Mouse (Mus musculus) gastrocnemius, postnatal 4 days (tissue): ENCODE data around the gene Hist1h4j. TPM values are rescaled to one million over a fixed set of nuclear protein-coding genes. Genes with fewer than 3 reads are reported as not detected.
"Not testable (repeated sequence)": the region's sequence is repeated elsewhere in the genome, so short reads cannot be mapped to it uniquely, and the experiment has no call there.

Experiments
- DNase-seq, 2 experiments: peaks; one replicate each; pipeline ENCODE4 v3.0.0; 2021 to 2022; ENCODE audit warnings: low spot score in 2 of 2, mixed read lengths in 2 of 2
- microRNA-seq: library from miRNA; unstranded; fragments of <30 nt; microRNA quantifications from one replicate; pipeline ENCODE4 v1.2.0, GENCODE M21; 2021
- total RNA-seq, 2 experiments: library from RNA; stranded (reverse); gene quantifications; 2 replicates each; pipeline ENCODE4 v1.2.3; 2021

Hist1h4j gene
- total RNA-seq, 2 experiments from 2014 or later = 70.8 to 87.9 TPM

- peak in 1 of 2 experiments; percentile 58 for DNase-seq
Observed at GRCm38 (mm10) chr13:21779767-21780731, 45.2 kb downstream of the Hist1h4j start, which contains the start of gene Hist1h1b. Gene Hist1h1b, minus strand, starts transcription at chr13:21780625.

- no peak for DNase-seq
Observed at GRCm38 (mm10) chr13:21781021-21781555, 46.2 kb downstream of the Hist1h4j start.

- no peak for DNase-seq
Observed at GRCm38 (mm10) chr13:21781639-21782038, 46.8 kb downstream of the Hist1h4j start.

- DNase-seq = not testable (repeated sequence)
Observed at GRCm38 (mm10) chr13:21782361-21783254, 47.7 kb downstream of the Hist1h4j start.

GRCm38 (mm10) chr13:21783255-21783617 lies 48.4 kb downstream of the Hist1h4j start, which contains the start of gene Hist1h3i:
Gene Hist1h3i, minus strand, starts transcription at chr13:21783370.
- DNase-seq = peak in 1 of 2 experiments; percentile 39

- no peak for DNase-seq
Observed at GRCm38 (mm10) chr13:21783734-21784161, 48.9 kb downstream of the Hist1h4j start.

- no peak for DNase-seq
Observed at GRCm38 (mm10) chr13:21784311-21784710, 49.4 kb downstream of the Hist1h4j start.

Small RNAs within 50 kb of the gene (microRNA-seq; reads per million reads assigned to microRNA genes)
- gene Gm44357 = not detected
- not detected for gene Gm44367
- not detected for gene Gm44454

Other genes starting within 250 kb of the Hist1h4j start
- gene AK157302, start 239.8 kb upstream of the Hist1h4j start, total RNA-seq = 10 to 100 TPM; 10.2 to 12.5 TPM
- gene Gm11273, start 233.6 kb upstream of the Hist1h4j start, total RNA-seq = 10 to 100 TPM; 76.0 to 91.1 TPM
- gene Zkscan8, start 203.9 kb upstream of the Hist1h4j start, total RNA-seq = 10 to 100 TPM; 15.0 to 15.6 TPM
- not detected for gene Olfr1366, start 192.3 kb upstream of the Hist1h4j start, total RNA-seq
- gene Olfr1535, start 175.2 kb upstream of the Hist1h4j start, total RNA-seq = not detected
- gene Olfr1364, start 153.3 kb upstream of the Hist1h4j start, total RNA-seq = not detected
- not detected for gene Olfr1362, start 121.0 kb upstream of the Hist1h4j start, total RNA-seq
- not detected for gene Olfr11, start 92.5 kb upstream of the Hist1h4j start, total RNA-seq
- not detected for gene Olfr1361, start 71.7 kb upstream of the Hist1h4j start, total RNA-seq
- gene Olfr1360, start 57.7 kb upstream of the Hist1h4j start, total RNA-seq = not detected
- gene Olfr1359, start 37.0 kb upstream of the Hist1h4j start, total RNA-seq = not detected
- gene Hist1h2bl, start 18.9 kb upstream of the Hist1h4j start, total RNA-seq = 100 to 1,000 TPM; 362 to 482 TPM
- 100 to 1,000 TPM; 297 to 368 TPM for gene Hist1h2ai, start 18.6 kb upstream of the Hist1h4j start, total RNA-seq
- gene Hist1h3h, start 17.4 kb upstream of the Hist1h4j start, total RNA-seq = 100 to 1,000 TPM; 508 to 651 TPM
- gene Hist1h2bm, start 13.0 kb upstream of the Hist1h4j start, total RNA-seq = 100 to 1,000 TPM; 101 to 150 TPM
- gene Hist1h4k, start 15.4 kb downstream of the Hist1h4j start, total RNA-seq = 1,000 to 10,000 TPM in 1 of 2 experiments, 100 to 1,000 TPM in 1; 854 to 1,164 TPM
- gene Hist1h2ak, start 18.8 kb downstream of the Hist1h4j start, total RNA-seq = 100 to 1,000 TPM; 131 to 185 TPM
- gene Hist1h2bn, start 19.1 kb downstream of the Hist1h4j start, total RNA-seq = 100 to 1,000 TPM; 211 to 286 TPM
- 100 to 1,000 TPM; 246 to 294 TPM for gene Hist1h1b, start 45.6 kb downstream of the Hist1h4j start, total RNA-seq
- gene Hist1h3i, start 48.3 kb downstream of the Hist1h4j start, total RNA-seq = 100 to 1,000 TPM; 398 to 496 TPM
- 100 to 1,000 TPM in 1 of 2 experiments, 10 to 100 TPM in 1; 82.7 to 102 TPM for gene Hist1h2an, start 52.2 kb downstream of the Hist1h4j start, total RNA-seq
- gene Hist1h2bp, start 52.4 kb downstream of the Hist1h4j start, total RNA-seq = 100 to 1,000 TPM; 143 to 201 TPM
- 100 to 1,000 TPM; 278 to 369 TPM for gene Hist1h2bq, start 75.1 kb downstream of the Hist1h4j start, total RNA-seq
- gene Hist1h2ao, start 75.4 kb downstream of the Hist1h4j start, total RNA-seq = 100 to 1,000 TPM; 431 to 590 TPM
- gene Hist1h4m, start 76.7 kb downstream of the Hist1h4j start, total RNA-seq = 100 to 1,000 TPM; 582 to 750 TPM
- 100 to 1,000 TPM in 1 of 2 experiments, 10 to 100 TPM in 1; 93.9 to 147 TPM for gene Hist1h4n, start 97.1 kb downstream of the Hist1h4j start, total RNA-seq
- gene Hist1h2ap, start 98.4 kb downstream of the Hist1h4j start, total RNA-seq = 100 to 1,000 TPM; 215 to 300 TPM
- 100 to 1,000 TPM; 275 to 365 TPM for gene Hist1h2br, start 98.7 kb downstream of the Hist1h4j start, total RNA-seq
- 1 to 10 TPM; 1.4 to 2.6 TPM for gene Zfp184, start 210.0 kb downstream of the Hist1h4j start, total RNA-seq
- gene Pom121l2, start 246.1 kb downstream of the Hist1h4j start, total RNA-seq = not detected